22 mouse cellular contexts compared by ENCODE assay signal in the genomic region with DNA sequence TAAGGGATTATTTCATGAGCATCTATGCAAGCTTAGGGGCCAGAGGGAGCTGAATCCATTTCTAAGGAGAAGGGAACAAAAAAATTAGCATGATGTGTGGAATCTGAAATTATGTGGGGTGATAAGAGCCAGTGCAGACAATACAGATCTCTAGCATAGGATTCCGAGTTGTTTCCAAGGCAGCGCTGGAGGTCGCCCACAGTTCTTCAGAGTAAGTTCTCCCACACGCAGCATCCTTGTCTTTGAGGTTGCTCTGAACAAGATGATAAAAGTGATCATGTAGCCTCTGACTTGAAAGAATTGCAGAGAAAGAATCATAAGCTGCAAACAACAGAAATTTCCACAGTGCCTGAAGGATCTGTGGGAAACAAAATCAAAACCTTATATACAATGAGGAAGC.
"Had no signal": no experiment of that assay in that cellular context is flagged by ENCODE, and none has a peak within 500 bp of the region (broad histone marks: within the 10 kb centered on the region; RNA-seq: fewer than 3 reads in every experiment).

No protein-coding gene starts in this region.

- ATAC-seq: forebrain, embryonic 13.5 days; forebrain, embryonic 14.5 days; forebrain, embryonic 15.5 days; forebrain, embryonic 16.5 days; forebrain, postnatal 0 days had no signal

- DNase-seq: cerebellum, adult 2 months; cerebellum, adult 8-10 months; cerebellum, adult 9-10 months; cerebellum, adult 9-11 months; cerebellum, postnatal 10 days; cerebellum, postnatal 14 days; cerebellum, postnatal 25 days; cerebellum, postnatal 36 days; embryo, embryonic 11 days; forebrain, postnatal 0 days; gastrocnemius, adult 2 months; gastrocnemius, postnatal 10 days; gastrocnemius, postnatal 14 days; gastrocnemius, postnatal 25 days; gastrocnemius, postnatal 36 days; heart, adult 11 months; heart, adult 18-20 months; heart, adult 2 months had no signal
